Mouse (Mus musculus): ENCODE measurements at regions not wholly inside any gene's neighbourhood (a gene's known extent, or its start where the extent isn't known, plus 50 kb on each side); places are given as distances from the start of the nearest gene placed in this dataset.

GRCm38 (mm10) chr11:34153749-34154525, 54.0 kb downstream of the Foxi1 start:
- DNase-seq, result no peak

GRCm38 (mm10) chr11:34149370-34149976, 51.1 kb upstream of the 4930469K13Rik start:
- DNase-seq, result peak; percentile 62

All from liver (tissue).